In genomic region chr16:79590891-79591290, GRCm38 (mm10) we compare ENCODE assay signal across 19 mouse cellular contexts.
DNase-seq lines count a peak whose midpoint lies in the region; ATAC-seq lines count a peak whose summit lies in the region.
"Had no signal": no experiment of that assay in that cellular context is flagged by ENCODE, and none has a peak within 500 bp of the region (broad histone marks: within the 10 kb centered on the region; RNA-seq: fewer than 3 reads in every experiment).

No protein-coding gene starts in this region.

- H3K27ac ChIP-seq in limb, embryonic 13.5 days: no peak overlapping the region
- H3K27ac ChIP-seq in limb, embryonic 10.5 days: no peak overlapping the region
- H3K27ac ChIP-seq in kidney, embryonic 15.5 days: no peak overlapping the region
- H3K27ac ChIP-seq: embryonic facial prominence, embryonic 10.5 days; forebrain, embryonic 15.5 days; hindbrain, embryonic 12.5 days had no signal

- no peak overlapping the region for H3K4me3 ChIP-seq in limb, embryonic 13.5 days
- no peak overlapping the region for H3K4me3 ChIP-seq in limb, embryonic 10.5 days
- no peak overlapping the region for H3K4me3 ChIP-seq in kidney, embryonic 15.5 days (replicated peaks)
- H3K4me3 ChIP-seq: embryonic facial prominence, embryonic 10.5 days; erythroblast, embryonic 14.5 days; forebrain, embryonic 15.5 days; hindbrain, embryonic 12.5 days had no signal

- H3K4me1 ChIP-seq in limb, embryonic 13.5 days: no peaks in the 10 kb centered on the region
- no peaks in the 10 kb centered on the region for H3K4me1 ChIP-seq in limb, embryonic 10.5 days
- no peaks in the 10 kb centered on the region for H3K4me1 ChIP-seq in kidney, embryonic 15.5 days
- H3K4me1 ChIP-seq: embryonic facial prominence, embryonic 10.5 days; forebrain, embryonic 15.5 days; hindbrain, embryonic 12.5 days had no signal

- H3K27me3 ChIP-seq in limb, embryonic 13.5 days: no peaks in the 10 kb centered on the region
- H3K27me3 ChIP-seq in limb, embryonic 10.5 days (ENCODE audit: low read depth, poor library complexity, severe bottlenecking): no peaks in the 10 kb centered on the region
- H3K27me3 ChIP-seq in kidney, embryonic 15.5 days: no peaks in the 10 kb centered on the region
- H3K27me3 ChIP-seq: CH12.LX; forebrain, embryonic 15.5 days; hindbrain, embryonic 12.5 days had no signal

- 66% methylated on average over 3 of the region's 3 CpGs for WGBS in limb, embryonic 13.5 days
- WGBS in limb, embryonic 10.5 days: 58% methylated on average over 3 of the region's 3 CpGs
- WGBS in kidney, embryonic 15.5 days: 67% methylated on average over 3 of the region's 3 CpGs

- H3K9me3 ChIP-seq in limb, embryonic 13.5 days: no peaks in the 10 kb centered on the region
- no peaks in the 10 kb centered on the region for H3K9me3 ChIP-seq in limb, embryonic 10.5 days (replicated peaks)
- no peaks in the 10 kb centered on the region for H3K9me3 ChIP-seq in kidney, embryonic 15.5 days (replicated peaks)
- H3K9me3 ChIP-seq: embryonic facial prominence, embryonic 10.5 days; forebrain, embryonic 15.5 days; hindbrain, embryonic 12.5 days had no signal

- ATAC-seq in limb, embryonic 13.5 days (ENCODE audit: low FRiP score, low read depth): 0 out of 2 replicates have a peak, but pooled peaks have one; percentile 40
- no peak for ATAC-seq in kidney, embryonic 15.5 days (replicated peaks; ENCODE audit: low FRiP score)
- ATAC-seq: forebrain, embryonic 15.5 days; hindbrain, embryonic 16.5 days; inflammation-experienced regulatory T-cells, adult 6 months had no signal

- H3K4me2 ChIP-seq in limb, embryonic 13.5 days (replicated peaks): no peak overlapping the region
- no peak overlapping the region for H3K4me2 ChIP-seq in kidney, embryonic 15.5 days
- H3K4me2 ChIP-seq: forebrain, embryonic 15.5 days; hindbrain, embryonic 12.5 days had no signal

- no peak overlapping the region for H3K9ac ChIP-seq in limb, embryonic 13.5 days
- no peak overlapping the region for H3K9ac ChIP-seq in kidney, embryonic 15.5 days
- H3K9ac ChIP-seq: forebrain, embryonic 15.5 days; hindbrain, embryonic 12.5 days had no signal

- no peak for DNase-seq in limb, embryonic 10.5 days (ENCODE audit: low spot score)
- DNase-seq in Muller cell, postnatal 12 days (ENCODE audit: inconsistent ontology term): peak; percentile 90
- peak; percentile 65 for DNase-seq in fibroblast of lung, adult 2 months (ENCODE audit: low read depth)
- DNase-seq in frontal cortex, postnatal 10 days (ENCODE audit: low spot score in 2 of 2): no peak
- DNase-seq: adrenal gland, postnatal 25 days; cerebellum, adult 2 months; cerebellum, postnatal 10 days; gastrocnemius, postnatal 14 days; heart, postnatal 4 days; kidney, adult 11 months had no signal

- H3K36me3 ChIP-seq in limb, embryonic 13.5 days: no peaks in the 10 kb centered on the region
- no peaks in the 10 kb centered on the region for H3K36me3 ChIP-seq in limb, embryonic 10.5 days
- H3K36me3 ChIP-seq in kidney, embryonic 15.5 days: no peaks in the 10 kb centered on the region
- H3K36me3 ChIP-seq: embryonic facial prominence, embryonic 10.5 days; forebrain, embryonic 15.5 days; hindbrain, embryonic 12.5 days had no signal

Comparison
In these comparisons a context has a peak if more than half of its experiments do, and no peak if none do; other contexts are left out.
1. DNase-seq: peak in Muller cell, postnatal 12 days (single experiment) and fibroblast of lung, adult 2 months (single experiment); none in limb, embryonic 10.5 days (single experiment) and frontal cortex, postnatal 10 days (0 of 2).